22 mouse cellular contexts compared by ENCODE assay signal in the genomic region with DNA sequence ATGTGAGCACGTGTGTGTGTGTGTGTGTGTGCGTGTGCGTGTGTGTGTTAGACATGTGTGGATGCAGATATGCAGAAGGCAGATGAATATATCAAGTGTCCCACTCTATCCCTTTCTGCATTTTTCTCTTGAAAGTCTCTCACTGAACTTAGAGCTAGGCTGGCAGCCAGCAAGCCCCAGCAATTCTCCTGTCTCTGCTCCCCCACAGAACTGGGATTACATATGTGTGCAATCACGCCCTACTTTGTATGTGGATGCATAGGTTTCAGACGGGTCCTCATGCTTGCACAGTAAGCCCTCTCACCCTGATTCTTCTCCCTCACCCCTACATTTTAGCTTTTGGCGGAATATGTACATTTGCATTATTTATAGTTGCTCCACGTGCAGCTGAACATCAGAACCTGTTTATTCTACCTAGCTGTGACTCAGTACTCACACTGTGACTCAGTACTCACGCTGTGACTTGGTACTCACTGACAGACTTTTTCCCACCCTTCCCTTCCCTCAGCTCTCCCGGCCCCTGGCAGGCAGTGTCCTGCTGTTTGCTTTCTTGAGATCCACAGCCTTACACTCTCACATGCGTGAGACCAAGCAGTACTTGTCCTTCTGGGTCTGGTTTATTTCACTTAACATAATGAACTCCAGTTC.
"Had no signal": no experiment of that assay in that cellular context is flagged by ENCODE, and none has a peak within 500 bp of the region (broad histone marks: within the 10 kb centered on the region; RNA-seq: fewer than 3 reads in every experiment).

No protein-coding gene starts in this region.

- ATAC-seq: intestine, embryonic 16.5 days; midbrain, embryonic 13.5 days; midbrain, embryonic 16.5 days had no signal

- DNase-seq: kidney, adult 18-20 months; kidney, adult 9 months; kidney, postnatal 14 days; kidney, postnatal 4 days; lung, adult 18-20 months; lung, postnatal 10 days; lung, postnatal 36 days; retina, postnatal 1 day; right cerebral cortex, postnatal 4 days; thymus, adult 2 months; thymus, postnatal 25 days had no signal

- H3K4me3 ChIP-seq: limb, embryonic 12.5 days; limb, embryonic 15.5 days; lung, embryonic 15.5 days; megakaryocyte, embryonic 14.5 days; midbrain, embryonic 10.5 days; midbrain, embryonic 13.5 days; myocyte; neural tube, embryonic 13.5 days had no signal

- H3K9ac ChIP-seq: limb, embryonic 12.5 days; limb, embryonic 15.5 days; lung, embryonic 15.5 days; midbrain, embryonic 13.5 days; neural tube, embryonic 13.5 days had no signal

- H3K27me3 ChIP-seq: limb, embryonic 12.5 days; limb, embryonic 15.5 days; lung, embryonic 15.5 days; midbrain, embryonic 13.5 days; neural tube, embryonic 13.5 days had no signal

- H3K4me1 ChIP-seq: midbrain, embryonic 10.5 days; midbrain, embryonic 13.5 days; neural tube, embryonic 13.5 days had no signal

- H3K4me2 ChIP-seq: limb, embryonic 12.5 days; limb, embryonic 15.5 days; lung, embryonic 15.5 days; midbrain, embryonic 13.5 days; neural tube, embryonic 13.5 days had no signal

- H3K36me3 ChIP-seq: limb, embryonic 12.5 days; limb, embryonic 15.5 days; lung, embryonic 15.5 days; midbrain, embryonic 10.5 days; midbrain, embryonic 13.5 days; neural tube, embryonic 13.5 days had no signal

- H3K9me3 ChIP-seq: limb, embryonic 12.5 days; limb, embryonic 15.5 days; lung, embryonic 15.5 days; midbrain, embryonic 10.5 days; midbrain, embryonic 13.5 days; neural tube, embryonic 13.5 days had no signal

- H3K27ac ChIP-seq: limb, embryonic 12.5 days; limb, embryonic 15.5 days; lung, embryonic 15.5 days; midbrain, embryonic 10.5 days; midbrain, embryonic 13.5 days; neural tube, embryonic 13.5 days; stomach, postnatal 0 days had no signal
